Mouse (Mus musculus) skeletal muscle tissue, postnatal 0 days (tissue): ENCODE data around the gene Gli3. TPM values are rescaled to one million over a fixed set of nuclear protein-coding genes. Genes with fewer than 3 reads are reported as not detected.

Experiments
- polyA plus RNA-seq: library from polyadenylated mRNA; unstranded; fragments of >200 nt; fragmentation: Nextera tagmentation; extraction: Ambion mirVana; gene quantifications from 2 replicates; pipeline ENCODE4 v1.2.1, GENCODE M21; 2015

The Gli3 gene
- polyA plus RNA-seq: 4.6 and 5.0 TPM in 2 replicates

DNA sequence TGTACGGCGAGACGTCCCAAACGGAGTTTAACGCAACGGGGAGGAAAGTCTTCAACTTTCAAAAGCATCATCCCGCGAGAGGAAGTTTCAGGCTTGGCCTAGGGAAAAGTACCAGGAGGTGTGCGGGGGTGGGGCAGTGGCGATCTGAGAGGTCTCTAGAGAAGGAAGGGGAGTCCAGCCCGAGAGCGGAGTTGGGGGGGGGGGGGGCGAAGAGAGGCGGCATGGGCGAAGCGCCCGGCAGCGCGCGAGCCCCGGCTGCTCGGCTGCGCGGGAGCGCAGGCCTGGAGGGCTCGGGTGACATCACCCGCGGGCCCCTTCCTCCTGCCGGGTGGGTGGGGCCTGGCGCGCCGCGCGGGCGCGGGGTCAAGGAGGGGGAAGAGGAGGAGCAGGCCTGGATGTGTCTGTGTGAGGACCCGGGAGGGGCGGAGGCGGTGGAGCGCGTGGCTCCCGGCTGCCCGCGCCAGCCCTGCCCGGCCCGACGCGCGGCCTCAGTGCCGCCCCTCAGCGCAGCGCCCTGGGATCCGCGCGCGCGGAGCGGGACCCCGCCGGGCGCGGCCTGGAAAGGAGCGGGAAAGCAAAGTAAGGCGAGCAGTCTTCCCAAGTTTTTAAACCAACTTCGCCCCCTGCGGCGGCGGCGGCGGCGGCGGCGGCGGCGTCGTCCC is at the start of gene Gli3:
Gene Gli3, plus strand, starts transcription at position 406 of the 662 bp plus-strand sequence.

